Mouse (Mus musculus) kidney, postnatal 25 days (tissue): Measurements from ENCODE around the gene Trio.

Source experiments
- DNase-seq, 2 experiments: peaks; one replicate each; pipeline ENCODE4 v3.0.0; 2021; ENCODE audit warnings: mixed read lengths in 2 of 2

Trio gene

DNA sequence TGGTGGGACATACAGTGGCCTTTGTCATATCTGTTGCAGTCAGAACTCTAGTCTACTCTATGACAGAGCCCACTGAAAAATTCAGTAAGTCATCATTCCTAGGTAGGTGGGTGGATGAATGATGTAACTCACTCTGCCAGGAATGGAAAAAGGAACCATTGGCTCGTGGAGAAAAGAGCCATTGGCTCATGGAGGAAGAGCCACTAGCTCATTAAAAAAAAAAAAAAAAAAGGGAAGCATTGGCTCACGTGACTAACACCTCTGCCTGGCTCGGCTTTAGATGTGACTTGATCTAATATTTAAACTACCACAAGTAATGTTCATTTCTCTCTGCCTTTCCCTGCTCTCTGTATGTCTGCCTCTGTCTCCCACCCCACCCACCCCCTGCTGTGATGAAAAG lies 317.1 kb downstream of the Trio start:
- DNase-seq, result no peak

DNA sequence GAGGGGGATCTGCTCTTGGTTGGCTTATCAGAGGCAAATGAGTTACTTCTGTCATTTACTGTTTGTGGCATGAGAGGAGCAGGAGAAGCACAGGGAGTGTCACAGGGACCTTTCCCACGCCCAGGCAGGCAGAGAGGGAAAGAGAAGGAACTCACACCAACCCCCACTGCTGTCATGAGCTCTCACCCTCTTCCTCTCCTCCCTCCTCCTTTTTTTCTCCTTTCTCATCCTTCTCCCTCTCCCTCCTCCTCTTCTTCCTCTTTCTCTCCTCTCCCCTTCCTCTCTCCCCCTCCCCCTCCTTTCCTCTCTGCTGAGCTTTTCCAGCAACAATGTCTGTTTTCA lies 322.7 kb downstream of the Trio start:
- DNase-seq, result no peak

DNA sequence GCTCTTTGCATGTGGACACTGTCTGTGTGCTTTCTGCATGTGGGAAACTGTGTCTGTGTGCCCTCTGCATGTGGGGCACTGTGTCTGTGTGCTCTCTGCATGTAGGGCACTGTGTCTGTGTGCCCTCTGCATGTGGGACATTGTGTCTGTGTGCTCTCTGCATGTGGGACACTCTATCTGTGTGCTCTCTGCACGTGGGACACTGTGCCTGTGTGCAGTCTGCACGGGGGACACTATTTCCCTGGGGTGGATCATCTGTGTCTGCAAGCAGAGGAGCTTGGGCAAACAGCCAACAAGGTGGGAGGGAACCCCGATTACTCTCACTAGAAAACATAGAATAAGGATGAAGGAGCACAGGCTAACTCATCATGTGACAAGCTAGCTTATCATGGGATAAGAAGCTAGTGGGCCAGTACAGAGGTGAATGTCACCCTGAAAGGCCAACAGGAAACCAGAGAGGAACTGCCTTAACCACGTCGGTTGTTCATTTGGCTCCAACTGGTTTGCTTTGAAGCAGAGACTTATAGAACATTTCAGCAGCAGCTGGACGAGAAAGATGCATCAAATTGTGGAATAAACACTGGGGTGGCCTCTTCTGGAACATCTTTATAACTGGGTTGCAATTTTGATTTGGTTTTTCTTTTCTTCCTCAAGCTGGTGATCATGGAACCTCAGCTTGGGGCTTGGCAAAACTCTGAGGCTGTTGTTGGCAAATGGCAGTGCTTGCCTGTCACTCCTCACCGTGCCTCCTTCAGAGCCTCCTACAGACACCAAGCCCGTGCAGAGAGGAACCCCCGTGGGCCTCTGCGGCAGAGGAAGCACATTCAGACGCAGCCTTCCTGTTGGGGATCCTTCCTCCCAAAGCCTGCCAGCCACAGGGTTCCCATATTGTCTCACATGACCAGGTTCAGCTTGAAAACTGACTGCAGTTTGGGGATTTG lies 323.3 kb downstream of the Trio start:
- peak; percentile 9 to 51 for DNase-seq

DNA sequence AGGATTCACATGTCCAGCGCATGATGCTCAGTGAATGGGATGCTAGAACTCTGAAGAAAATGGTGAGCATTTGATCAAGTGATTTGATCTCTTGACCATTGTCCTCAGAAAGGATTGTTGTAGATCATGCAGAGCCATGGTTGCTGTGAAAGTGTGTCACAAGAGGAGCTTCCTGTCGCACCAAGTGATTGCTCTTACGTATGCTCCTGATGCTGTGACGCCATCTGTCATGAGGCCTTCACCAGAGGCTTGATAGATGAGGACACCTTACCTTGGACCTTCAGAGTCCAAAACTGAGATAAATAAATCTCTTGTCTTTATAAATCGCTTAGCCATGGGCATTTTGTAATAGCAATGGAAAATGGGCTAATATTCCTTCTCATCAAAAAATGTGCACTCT lies 328.0 kb downstream of the Trio start:
- DNase-seq, result no peak

- DNase-seq, result no peak
Measured at GRCm38 (mm10) chr15:27693235-27693634, 332.4 kb downstream of the Trio start.

DNA sequence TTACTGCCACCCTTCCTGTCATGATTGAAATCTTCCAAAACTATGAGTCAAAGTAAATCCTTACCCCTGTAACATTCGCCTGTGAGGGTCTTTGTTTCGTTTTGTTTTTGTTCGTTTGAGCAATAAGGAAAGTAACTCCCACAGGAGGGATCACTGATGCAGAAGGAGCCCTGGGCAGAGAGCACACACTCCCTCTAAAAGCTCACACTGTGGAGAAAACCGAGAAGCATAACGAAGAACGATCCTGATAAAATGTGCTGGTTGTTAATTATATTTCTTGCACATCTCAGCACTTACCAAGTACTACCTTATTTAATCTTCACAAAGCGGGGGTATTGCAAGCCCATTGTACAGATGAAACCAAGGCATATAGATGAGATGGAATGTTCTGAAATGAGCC lies 333.5 kb downstream of the Trio start:
- no peak for DNase-seq

DNA sequence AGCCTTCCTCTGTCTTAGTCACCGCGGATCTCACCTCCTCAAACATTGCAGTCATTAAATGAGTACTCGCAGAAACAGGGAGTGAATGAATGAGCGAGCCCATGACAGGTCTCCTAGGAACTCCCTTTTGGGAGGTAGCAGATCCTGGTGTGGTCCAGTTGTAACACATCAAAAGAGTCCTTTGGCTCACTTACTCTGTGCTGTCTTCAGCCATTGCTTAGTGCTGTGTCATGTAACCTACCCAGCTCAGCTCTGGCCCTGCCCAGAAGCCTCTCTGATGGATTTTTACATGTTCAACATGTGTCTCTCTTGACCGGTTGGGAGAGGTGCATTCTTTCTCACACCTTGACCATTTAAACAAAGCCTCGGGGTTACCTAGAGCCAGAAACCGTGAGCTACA lies 334.4 kb downstream of the Trio start:
- DNase-seq, result no peak

GRCm38 (mm10) chr15:27688041-27688651 lies 337.5 kb downstream of the Trio start:
- DNase-seq, result no peak

GRCm38 (mm10) chr15:27684813-27685212 lies 340.8 kb downstream of the Trio start:
- DNase-seq, result no peak

DNA sequence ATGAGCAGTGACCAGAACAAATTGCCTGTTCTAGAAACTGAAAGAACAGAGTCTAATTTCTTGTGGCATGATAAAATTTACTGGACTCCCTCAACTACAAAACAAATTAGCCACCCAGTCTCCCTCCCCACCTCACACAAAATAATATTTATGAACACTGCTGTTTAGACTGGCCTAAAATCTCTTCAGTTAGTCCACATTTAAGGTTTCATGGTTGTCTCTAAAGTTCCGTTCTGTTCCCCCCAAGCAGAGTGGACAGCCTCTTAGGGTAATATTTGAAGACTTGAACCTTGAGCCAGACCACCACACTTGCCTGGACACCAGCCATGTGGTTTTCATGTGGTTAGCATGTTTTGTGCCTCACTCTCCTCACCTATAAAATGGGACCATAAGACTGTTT lies 342.4 kb downstream of the Trio start:
- DNase-seq, result no peak

DNA sequence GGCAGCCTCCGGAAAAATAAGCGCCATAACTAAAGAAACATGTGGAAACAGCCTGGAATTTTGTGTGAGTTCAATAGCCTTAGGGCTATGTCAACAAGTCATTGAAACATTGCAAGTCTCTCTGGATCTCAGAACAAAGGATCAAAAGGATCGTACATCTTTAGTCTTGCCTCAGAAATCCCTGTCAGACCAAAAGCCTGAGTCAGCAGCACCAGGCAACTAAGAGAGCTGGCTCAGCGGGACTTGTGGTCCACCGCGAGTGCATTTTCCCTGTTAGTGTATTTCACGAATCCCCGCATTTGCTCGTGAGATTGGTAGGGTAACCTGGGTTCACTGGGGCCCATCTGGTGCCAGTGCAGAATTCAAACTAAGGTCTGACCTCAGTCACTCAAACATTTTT lies 343.0 kb downstream of the Trio start:
- DNase-seq, result peak in 1 of 2 experiments; percentile 16

GRCm38 (mm10) chr15:27681419-27682187 lies 344.0 kb downstream of the Trio start, which contains the start of gene Otulinl:
TSS of gene Otulinl (minus strand) at chr15:27681579.
- peak; percentile 92 to 93 for DNase-seq

- DNase-seq, result no peak
Measured at GRCm38 (mm10) chr15:27680997-27681396, 344.7 kb downstream of the Trio start.
